Mouse (Mus musculus) left cerebral cortex, postnatal 36 days (tissue): Measurements from ENCODE around the gene Lrrc23. TPM values are rescaled to one million over a fixed set of nuclear protein-coding genes. Genes with fewer than 3 reads are reported as not detected.

Experiments used
- DNase-seq, 2 experiments: peaks; one replicate each; pipeline ENCODE4 v3.0.0; 2021 to 2022; ENCODE audit warnings: low spot score in 2 of 2, mixed read lengths in 1 of 2
- intact Hi-C: fragments of 180-260 bp; cut with DNase I; formaldehyde crosslinking; loops from one replicate; pipeline ENCODE4 v1.15.1; 2025
- total RNA-seq, 2 experiments: library from RNA; stranded (reverse); gene quantifications; 2 replicates each; pipeline ENCODE4 v1.2.3; 2021

The Lrrc23 gene
- total RNA-seq, 2 experiments from 2014 or later, result 1.7 to 1.8 TPM

- no peak for DNase-seq
- intact Hi-C loops, result no loop called here
These were observed 29.1 kb downstream of the Lrrc23 start for GRCm38 (mm10) chr6:124750405-124750804.

GRCm38 (mm10) chr6:124746654-124747632, 32.6 kb downstream of the Lrrc23 start:
- intact Hi-C loops, result no loop called here
- DNase-seq, result no peak

DNA sequence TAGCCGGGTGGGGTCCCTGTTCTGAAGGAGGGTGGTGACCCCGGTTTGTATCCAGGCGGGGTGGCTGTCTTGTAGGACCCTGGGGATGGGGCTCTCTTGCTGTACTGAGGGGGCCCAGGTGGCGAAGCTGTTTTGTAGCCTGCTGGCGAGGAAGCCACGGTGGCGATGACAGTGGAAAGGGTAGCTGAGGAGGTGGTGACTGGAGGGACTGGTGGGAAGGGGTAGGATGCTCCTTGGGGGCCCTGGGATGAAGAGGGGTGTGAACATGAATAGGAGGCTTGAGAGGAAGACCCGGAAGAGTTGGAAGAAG, 33.3 kb downstream of the Lrrc23 start:
- intact Hi-C loops, result no loop called here
- no peak for DNase-seq

DNA sequence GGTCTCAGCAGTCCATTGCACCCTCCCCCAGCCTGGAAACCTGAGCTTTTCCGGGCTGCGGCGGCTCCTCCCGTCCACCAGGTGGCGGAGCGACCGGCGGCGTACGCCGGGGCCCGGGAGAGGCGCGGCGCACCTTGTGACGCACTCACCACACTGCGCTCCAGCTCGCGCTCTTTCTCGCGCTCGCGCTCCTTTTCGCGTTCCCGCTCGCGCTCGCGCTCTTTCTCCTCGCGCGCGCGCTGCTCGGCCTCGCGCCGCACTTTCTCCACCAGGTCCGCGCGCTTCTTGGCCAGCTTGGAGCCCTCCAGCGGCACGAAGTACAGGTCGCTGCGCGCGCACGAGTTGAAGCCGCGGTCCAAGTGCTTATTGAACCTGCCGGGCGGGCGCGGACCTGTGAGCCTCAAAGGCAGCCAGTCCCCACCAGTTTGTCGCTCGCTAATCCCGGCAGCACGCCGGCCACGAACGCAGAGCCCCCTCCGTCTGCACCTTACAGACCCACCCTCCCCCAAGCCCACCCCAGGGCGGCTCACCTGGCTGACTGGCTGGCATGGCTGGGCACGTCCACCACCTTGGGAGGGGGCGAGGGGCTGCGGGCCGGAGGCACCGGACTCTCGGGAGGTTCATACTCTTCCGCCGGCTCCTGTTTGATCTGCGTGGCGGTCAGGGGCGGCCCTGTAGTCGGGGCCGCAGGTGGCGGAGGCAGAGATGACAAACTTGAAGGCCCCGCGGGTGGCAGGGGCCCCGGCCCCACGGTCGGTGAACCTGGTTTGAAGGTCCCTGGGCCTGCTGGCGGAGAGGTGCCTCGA, 33.8 kb downstream of the Lrrc23 start:
- peak; percentile 93 to 96 for DNase-seq
- intact Hi-C loops, result loop anchor here (1.0 kb wide), 1 partner anchor 33 kb away; the partner anchor contains the start of genes Emg1 and Phb2

GRCm38 (mm10) chr6:124744755-124745321, 34.7 kb downstream of the Lrrc23 start:
- peak in 1 of 2 experiments; percentile 40 for DNase-seq

DNA sequence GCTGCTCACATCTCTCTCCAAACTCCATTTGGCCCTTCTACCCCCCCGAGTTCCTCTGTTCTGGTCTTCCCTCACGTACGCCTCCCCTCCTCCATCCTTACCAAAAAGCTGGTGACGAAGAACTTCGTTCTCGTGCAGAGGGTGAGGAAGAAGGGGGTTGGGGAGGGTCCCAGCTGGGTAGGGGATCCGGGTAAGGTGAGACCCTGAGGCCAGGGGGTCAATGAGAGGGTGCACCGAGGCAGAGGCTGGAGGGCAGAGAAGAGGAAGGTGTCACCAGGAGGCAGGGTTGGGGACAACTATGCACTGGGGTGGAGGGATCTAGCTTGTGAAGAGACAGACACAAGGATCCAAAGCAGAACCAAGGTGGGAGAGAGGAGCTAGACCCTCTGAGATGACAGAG, 35.9 kb downstream of the Lrrc23 start:
- intact Hi-C loops, result no loop called here
- DNase-seq, result no peak

More at GRCm38 (mm10) chr6:124744755-124745321, 34.7 kb downstream of the Lrrc23 start:
- intact Hi-C loops, result loop anchor here (1.0 kb wide), 1 partner anchor 33 kb away; the partner anchor contains the start of genes Emg1 and Phb2

DNA sequence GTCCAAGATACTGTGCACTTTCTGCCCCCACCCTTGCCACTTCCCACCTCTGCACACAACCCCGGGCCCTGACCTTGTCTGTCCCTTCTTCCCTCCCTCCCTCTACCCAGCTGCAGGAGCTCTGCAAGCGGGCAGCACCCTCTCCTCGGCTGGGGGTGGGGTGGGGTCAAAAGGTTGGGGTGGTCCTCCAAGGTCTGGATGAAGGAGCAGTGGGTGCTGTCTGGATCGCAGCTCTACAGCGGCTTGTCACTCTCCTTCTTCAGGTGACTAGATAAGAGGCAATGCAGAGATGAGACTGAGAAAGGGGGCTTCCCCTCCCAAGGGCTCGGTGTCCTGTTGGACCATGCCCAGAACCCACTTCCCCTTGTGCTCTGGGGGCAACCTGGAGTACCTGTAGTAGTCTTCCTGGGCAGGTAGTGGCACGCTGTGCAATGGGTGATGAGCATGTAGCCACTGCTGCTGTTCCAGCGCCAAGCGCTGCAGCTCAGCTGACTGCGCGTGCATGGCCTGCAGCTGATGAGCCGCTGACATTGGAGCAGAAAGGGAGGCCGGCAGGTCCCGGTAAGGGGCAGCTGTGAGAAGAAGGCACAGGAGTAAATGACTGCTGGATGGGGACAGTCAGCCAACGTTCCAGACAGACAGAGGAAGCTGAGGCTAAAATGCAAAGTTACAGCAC, 36.5 kb downstream of the Lrrc23 start:
- intact Hi-C loops, result no loop called here
- no peak for DNase-seq

DNA sequence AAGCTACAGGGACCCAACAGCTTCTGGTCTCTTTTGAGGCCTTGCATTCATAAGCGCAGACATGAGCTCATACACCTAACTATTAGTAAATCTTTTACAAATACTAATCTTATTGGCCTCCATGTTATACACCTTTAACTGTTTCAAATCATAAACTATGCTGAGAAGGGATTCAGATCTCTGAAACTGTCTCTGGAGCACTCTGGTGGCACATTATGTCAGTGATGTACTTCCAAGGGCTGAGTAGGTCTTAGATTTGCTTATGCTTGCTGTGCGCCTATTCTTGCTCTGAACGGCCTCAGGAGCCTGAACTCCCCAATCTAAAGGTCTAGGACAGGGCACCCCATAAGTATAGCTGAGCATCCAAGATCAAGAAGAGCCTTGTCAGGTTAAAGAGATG, 37.7 kb downstream of the Lrrc23 start:
- intact Hi-C loops, result loop anchor here (1.0 to 2.0 kb wide), 3 partner anchors 15 to 79 kb away; partner anchors contain the start of genes Atn1, Emg1, Gm45234 and Lpcat3
- DNase-seq, result no peak

DNA sequence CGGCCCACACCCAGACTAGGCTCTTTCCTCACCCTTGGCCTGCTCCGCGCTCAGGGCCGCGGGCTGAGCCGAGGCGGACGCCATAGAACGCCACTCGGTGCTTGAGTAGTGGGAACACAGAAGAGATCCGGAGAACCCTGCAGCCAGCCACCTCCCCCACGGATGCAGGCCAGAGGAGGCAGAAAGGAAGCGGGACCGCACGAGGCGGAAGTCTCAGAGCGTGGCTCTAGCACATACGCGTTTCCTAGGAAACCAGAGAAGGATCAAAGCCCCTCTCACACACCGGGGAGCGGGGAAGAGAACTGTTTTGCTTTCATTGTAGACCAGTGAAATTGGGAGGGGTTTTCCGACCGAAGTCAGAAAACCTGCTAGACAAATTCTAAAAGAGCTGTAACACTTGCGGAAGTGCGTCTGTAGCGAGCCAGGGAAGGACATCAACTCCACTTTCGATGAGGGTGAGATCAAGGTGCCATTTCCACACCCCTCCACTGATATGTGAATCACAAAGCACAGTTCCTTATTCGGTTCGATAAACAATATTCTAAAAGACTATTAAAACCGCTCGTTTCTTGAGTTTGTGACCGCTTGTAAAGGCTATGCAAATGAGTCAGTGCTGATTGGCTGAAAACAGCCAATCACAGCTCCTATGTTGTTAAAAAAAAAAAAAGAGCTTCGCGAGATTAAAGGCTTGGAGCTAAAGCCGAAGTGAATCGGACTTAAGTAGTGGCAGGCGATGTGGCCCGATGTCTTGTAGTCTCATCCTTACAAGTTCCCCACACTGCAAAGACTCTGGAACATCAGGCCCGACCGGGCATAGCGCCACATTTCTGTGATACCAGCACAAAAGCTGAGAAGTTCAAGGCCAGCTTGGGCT, 38.4 kb downstream of the Lrrc23 start, which contains the start of gene Grcc10:
Gene Grcc10, minus strand, starts transcription at position 487 of the 874 bp plus-strand sequence.
- intact Hi-C loops, result loop anchor here (1.0 to 2.0 kb wide), 3 partner anchors 16 to 78 kb away; partner anchors contain the start of genes Atn1, Emg1, Gm45234 and Lpcat3
- DNase-seq, result peak; percentile 88 to 90

DNA sequence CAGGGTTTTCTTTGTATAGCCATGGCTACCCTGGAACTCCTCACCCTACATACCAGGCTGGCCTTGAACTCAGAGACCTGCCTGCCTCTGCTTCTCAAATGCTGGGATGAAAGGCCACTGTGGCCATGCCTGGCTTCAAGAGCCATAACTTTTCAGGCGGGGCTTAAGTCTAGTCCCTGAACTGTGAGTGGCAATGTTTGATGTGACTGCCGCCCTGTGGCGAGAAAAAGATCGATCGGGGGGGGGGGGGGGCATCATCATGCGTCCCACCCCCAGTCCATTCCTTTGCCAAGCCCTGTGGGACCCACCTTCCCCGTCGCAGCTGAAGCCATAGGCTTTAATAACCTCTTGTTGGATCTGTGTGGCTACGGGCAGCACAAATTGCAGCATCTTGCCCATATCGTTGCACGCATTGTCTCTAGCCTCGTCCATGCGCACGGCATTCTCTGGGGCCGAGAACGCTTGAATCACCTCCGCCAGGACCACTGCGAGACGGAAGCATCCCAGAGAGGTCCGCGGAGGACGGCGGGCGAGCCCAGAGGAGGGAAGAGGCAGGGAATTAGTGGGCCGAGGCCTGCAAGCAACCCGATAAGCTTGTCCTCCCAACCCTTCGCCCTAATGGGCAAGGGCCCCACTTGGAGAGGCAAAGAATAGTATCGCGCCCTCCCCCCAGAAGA, 39.2 kb downstream of the Lrrc23 start:
- intact Hi-C loops, result loop anchor here (2.0 kb wide), 2 partner anchors 16 to 78 kb away; partner anchors contain the start of genes Atn1, Gm45234 and Lpcat3
- no peak for DNase-seq

- DNase-seq, result no peak
- intact Hi-C loops, result no loop called here
These were observed 40.2 kb downstream of the Lrrc23 start for GRCm38 (mm10) chr6:124739231-124739796.

DNA sequence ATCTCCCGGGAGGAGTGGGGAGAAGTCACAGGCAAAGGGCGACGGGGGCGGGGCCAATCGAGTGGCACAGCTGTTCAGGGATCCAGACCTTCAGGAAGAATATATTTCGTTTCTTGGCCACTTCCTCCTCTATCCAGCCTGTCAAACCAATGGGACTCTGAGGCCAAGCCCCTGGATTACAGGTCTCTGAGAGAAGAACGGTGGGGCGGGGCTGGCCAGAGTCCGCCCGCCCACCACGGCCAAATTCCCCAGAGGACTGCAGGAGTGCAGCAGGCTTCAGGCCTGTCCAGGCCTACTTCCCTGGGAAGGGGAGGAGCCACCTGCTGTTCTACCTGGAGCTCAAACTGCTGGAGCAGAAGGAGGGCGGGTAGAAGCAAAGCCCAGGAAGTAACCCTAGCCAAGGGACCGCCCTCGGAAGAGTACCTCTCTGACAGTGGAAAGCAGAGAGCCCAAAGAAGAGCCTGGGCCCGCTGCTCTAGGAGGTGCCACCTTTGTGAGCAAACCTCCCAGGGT, 41.0 kb downstream of the Lrrc23 start, which contains the start of gene Ptpn6:
Gene Ptpn6, minus strand, starts transcription at position 204 of the 513 bp plus-strand sequence.
- intact Hi-C loops, result no loop called here
- DNase-seq, result no peak

GRCm38 (mm10) chr6:124737040-124737439, 42.5 kb downstream of the Lrrc23 start:
- DNase-seq, result peak in 1 of 2 experiments; percentile 32

GRCm38 (mm10) chr6:124734417-124734816, 45.1 kb downstream of the Lrrc23 start:
- no peak for DNase-seq
- intact Hi-C loops, result no loop called here

More at GRCm38 (mm10) chr6:124737040-124737439, 42.5 kb downstream of the Lrrc23 start:
- intact Hi-C loops, result no loop called here

GRCm38 (mm10) chr6:124732476-124733370, 46.8 kb downstream of the Lrrc23 start:
- no peak for DNase-seq
- intact Hi-C loops, result no loop called here

DNA sequence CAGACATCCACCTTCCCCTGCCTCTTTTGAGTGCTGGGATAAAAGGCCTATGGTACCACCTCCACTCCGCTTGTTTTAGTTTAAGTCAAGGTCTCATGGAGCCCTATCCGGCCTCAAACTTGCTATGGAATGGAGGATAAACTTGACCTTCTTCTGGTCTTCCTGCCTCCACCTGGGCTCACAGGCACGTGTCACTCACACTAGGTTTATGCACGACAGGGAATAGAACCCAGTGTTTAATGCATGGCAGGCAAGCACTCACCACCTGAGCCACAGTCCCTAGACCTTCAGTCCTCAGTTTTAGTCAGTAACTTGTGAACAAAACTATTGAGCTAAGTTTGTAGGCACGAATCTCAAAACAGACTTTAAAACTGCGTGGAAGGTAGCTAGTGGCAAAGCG, 48.5 kb downstream of the Lrrc23 start:
- intact Hi-C loops, result no loop called here
- DNase-seq, result no peak
